Mouse (Mus musculus) urinary bladder, postnatal 14 days (tissue): ENCODE data around the gene Stx1b.
"Not testable (repeated sequence)": the region's sequence is repeated elsewhere in the genome, so short reads cannot be mapped to it uniquely, and the experiment has no call there.

ENCODE experiments used
- DNase-seq: peaks from one replicate; pipeline ENCODE4 v3.0.0; 2021; ENCODE audit warnings: low spot score

The Stx1b gene

DNA sequence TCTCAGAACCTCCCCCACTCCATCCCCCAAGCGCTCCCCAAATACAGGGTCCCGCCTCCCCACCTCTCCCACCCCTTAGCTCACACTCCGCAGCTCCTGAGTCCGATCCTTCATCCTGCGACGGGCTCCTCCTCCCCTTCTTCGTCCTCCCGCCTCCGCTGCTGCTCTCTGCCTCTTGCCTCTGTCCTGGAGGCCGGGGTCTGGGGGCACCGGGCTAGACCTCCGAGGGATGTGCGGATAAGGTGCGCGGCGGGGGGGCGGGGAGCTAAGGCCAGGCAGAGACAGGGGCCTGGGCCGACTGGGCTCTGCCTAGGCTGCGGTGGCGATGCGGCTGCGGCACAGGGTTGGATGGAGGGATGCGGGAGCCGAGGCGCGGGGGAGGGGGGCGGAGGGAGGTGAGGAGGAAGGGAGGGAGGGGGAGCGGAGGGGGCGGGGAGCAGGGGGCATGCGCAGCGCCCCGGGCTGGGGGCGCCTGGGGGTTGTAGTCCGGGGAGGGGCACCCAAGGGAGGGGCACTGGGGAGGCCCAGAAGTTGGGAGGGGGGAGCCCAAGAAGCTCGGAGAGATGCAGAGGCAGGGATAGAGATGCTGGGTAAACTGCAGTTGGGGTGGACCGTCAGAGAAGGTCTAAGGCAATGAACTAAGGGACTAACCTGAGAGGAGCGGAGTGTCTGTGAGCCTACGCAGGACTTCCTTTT lies at the start of gene Stx1b, which contains the start of gene Stx4a:
Gene Stx1b (minus strand): TSS at position 374 of the 696 bp plus-strand sequence.
Gene Stx4a (plus strand): TSS at position 119 of the 696 bp plus-strand sequence.
- no peak for DNase-seq

DNA sequence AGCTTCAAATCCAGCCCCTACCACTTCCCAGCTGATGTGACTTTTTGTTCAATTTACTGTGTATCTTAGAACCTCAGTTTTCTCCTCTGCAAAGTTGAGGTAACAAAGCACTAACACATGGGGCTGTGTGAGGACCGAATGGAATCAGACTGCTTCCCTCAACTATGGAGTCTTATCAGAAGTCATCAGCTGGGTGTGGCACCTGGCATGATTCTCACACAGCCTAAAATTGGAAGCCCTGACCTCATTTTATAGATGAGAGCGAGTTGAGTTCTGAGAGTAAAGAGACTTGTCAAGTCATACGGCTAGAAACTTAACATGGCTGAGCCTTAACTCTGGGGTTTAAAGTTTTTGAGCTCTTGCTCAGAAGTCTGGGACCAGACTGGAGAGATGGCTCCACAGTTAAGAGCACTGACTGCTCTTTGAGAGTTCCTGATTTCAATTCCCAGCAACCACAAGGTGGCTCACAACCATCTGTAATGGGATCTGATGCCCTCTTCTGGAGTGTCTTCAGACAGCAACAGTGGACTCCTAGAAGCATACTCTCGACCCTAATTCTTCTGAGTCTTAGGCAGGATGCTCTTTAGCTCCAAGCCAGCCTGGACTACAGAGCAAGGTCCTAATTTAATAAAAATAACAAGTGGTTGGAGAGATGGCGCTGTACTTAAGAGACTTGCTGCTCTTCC lies 45.9 kb upstream of the Stx1b start:
- DNase-seq: no peak

DNA sequence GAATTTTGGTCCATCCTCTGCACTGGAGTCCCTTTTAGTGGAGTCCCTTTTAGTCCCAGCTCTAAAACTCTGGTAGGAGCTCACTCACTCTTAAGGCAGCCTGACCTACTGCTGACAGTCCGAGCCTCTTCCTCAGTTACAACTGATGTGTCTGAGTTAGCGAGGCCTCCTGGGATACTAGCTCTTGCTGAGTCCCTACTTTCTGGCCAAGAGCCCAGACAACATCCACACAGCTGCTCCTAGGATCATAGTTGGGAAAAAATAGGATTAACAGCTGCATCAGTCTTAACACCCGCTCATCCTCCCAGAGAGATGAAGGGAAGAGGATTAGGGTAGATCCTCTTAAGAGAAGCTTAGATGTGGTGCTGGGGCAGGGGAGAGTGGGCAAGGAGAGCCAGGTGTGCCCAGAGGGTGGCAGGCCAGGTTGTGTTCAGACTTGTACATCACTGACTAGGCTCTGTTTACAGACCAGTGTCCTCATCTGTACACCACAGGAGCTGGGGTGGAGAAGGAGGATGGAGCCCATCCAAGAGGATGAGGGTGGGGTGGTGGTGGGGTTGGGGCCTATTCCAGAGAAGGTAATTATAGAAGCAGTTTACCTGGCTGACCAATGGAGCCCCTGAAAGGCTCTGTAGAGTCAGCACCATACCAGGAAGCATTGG lies 44.9 kb upstream of the Stx1b start:
- no peak for DNase-seq

DNA sequence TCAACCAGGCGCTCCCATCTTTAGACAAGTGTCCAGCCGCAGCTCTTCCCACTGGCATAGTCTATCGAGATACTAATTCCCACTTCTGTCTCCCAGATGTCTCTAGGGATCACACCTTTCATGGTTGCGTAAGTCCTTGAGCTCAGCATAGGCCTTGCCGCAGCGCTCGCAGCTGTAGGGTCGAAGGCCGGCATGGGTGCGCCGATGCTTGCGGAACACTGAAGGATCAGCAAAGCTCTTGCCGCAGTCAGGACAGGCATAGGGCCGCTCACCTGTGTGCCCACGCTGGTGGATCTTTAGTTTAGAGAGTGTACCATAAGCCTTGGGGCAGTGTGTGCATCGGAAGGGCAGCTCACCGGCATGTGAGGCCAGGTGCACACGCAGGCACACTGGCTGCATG lies 43.3 kb upstream of the Stx1b start:
- DNase-seq: no peak

DNA sequence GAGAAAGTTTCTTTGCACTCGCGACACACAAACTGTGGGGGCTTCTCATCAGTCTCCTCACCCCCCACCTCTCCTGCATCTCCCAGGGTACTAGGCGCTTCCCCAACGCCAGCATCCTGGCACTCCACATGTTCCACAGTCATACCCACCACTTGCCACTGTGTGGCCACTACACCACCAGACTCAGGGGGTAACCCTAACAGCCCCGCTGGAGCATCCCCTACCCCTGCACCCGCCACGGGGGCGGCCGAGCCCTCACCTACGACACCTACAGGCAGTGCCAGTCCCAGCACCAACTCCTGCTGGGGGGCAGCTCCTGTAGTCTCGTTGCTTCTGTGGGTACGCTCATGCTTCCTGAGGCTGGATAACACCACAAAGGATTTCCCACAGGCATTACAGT lies 42.1 kb upstream of the Stx1b start:
- no peak for DNase-seq

GRCm38 (mm10) chr7:127858258-127858657 lies 33.9 kb upstream of the Stx1b start:
- no peak for DNase-seq

DNA sequence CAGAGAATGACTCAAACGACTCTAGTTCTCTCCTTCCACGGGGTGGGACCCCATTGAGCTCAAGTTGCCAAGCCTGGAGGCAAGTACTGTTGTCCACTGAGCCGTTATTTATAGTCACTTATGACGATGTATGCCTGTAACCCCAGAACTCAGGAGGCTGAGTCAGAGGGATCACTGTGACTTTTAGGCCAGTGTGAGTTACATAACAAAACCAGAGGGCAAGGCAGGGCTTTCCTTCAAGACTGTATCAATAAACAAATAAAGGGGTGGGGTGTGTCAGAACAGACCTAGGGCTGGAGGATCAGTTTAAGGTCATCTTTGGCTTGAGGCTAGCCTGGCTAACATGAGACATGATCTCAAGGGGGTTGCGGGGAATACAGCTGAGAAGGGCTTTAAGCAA lies 26.6 kb upstream of the Stx1b start:
- no peak for DNase-seq

DNA sequence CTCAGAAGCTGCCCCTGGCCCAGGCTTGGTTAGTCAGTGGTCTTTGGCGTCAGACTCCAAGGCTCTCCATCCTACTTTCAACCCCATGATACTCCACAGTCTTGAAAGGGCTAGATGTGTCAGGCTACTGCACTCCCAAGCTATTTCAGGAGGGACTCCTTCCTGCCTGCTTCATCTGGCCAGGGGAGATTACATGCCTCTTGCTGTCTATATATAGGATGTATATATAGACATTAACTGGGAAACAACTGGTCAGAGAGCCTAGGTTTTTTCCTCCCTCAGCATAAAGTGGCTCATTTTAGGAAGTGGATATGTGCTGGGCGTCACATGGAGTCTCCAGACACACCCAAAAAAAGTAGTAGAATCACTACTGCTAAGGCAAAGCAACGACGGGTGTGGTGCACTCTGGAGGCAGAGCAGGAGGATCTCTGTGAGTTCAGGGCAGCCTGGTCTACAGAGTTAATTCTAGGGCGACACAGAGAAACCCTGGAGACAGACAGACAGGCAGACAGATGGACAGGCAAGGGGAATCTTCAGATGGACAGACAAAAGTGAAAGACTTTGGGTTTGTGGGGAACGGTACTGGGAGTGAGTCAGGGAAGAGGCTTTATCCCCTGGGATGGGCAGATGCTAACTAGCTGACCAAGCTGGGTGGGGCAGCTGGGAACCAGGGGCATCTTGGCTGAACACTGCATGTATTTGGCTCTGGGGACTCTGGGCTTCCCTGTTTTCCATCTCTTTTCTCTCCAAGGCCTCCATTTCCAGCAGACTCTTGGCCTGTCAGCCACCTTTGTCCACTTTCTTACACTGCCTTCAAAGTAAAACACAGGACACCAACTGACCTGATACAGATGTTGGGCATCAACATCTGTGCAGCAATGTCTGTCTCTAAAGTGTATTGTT lies 25.9 kb upstream of the Stx1b start:
- no peak for DNase-seq

DNA sequence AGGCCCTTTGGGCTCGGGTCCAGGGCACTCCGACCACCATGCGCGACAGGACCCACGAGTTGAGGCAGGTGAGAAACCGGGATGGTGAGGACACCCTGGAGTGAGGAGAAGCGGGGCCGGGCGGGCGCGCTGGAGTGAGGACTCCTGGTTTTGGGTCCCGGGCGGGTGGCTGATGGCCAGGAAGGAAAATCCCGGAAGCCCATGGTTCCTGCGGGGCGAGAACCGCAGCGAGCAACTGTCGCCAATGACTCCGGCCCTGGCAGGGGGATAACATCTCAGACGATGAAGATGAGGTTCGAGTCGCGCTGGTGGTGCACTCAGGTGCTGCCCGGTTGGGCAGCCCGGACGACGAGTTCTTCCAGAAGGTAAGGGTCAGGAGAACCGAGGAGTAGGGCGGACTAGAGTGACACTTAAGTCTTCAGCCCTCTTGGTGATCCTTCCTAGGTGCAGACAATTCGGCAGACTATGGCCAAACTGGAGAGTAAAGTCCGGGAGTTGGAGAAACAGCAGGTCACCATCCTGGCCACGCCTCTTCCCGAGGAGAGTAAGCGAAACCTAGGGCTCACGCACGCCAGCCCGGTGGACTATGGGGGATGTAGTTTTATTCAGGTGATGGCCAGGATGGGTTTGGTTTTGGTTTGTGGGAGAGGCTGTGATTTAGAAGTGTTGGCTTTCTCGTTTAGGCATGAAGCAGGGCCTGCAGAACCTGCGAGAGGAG lies 17.8 kb upstream of the Stx1b start:
- DNase-seq: peak; percentile 84

DNA sequence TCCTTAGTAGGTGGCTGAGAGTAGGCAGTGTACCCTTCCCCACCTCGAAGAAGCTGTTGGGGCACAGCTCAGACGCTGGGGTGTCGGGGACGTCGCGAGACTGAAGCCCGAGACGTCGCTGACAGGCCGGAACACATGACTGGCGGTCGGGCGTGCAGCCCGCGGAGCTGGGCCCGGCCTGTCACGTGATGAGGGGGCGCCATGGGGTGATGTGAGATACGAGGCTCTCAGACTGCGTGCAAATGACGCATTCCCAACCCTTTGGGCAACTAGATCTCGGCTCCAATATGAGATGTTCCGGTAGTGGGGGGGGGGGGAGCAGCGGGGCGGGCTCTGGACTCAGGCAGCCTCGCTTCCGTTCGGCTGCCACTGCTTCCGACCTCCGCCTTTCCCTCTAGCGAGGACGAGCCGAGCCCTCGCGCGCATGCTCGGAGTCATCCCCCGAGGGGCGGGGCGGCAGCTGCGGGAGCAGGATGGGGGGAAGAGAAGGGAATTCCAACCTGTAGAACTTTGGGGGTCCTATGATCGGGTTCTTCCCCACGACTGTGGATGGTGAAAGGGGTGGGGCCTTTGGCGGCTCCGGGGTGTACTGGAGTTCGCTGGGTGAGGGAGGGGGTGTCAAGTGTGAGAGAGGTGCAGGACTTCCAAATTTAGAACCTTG lies 17.1 kb upstream of the Stx1b start:
- DNase-seq: peak; percentile 93

- peak; percentile 45 for DNase-seq
Measured at GRCm38 (mm10) chr7:127840886-127841285, 16.5 kb upstream of the Stx1b start.

GRCm38 (mm10) chr7:127840031-127840430 lies 15.7 kb upstream of the Stx1b start:
- not testable (repeated sequence) for DNase-seq

GRCm38 (mm10) chr7:127837878-127838277 lies 13.5 kb upstream of the Stx1b start:
- DNase-seq: not testable (repeated sequence)

GRCm38 (mm10) chr7:127837473-127837872 lies 13.1 kb upstream of the Stx1b start:
- no peak for DNase-seq

GRCm38 (mm10) chr7:127835550-127835949 lies 11.2 kb upstream of the Stx1b start:
- no peak for DNase-seq

DNA sequence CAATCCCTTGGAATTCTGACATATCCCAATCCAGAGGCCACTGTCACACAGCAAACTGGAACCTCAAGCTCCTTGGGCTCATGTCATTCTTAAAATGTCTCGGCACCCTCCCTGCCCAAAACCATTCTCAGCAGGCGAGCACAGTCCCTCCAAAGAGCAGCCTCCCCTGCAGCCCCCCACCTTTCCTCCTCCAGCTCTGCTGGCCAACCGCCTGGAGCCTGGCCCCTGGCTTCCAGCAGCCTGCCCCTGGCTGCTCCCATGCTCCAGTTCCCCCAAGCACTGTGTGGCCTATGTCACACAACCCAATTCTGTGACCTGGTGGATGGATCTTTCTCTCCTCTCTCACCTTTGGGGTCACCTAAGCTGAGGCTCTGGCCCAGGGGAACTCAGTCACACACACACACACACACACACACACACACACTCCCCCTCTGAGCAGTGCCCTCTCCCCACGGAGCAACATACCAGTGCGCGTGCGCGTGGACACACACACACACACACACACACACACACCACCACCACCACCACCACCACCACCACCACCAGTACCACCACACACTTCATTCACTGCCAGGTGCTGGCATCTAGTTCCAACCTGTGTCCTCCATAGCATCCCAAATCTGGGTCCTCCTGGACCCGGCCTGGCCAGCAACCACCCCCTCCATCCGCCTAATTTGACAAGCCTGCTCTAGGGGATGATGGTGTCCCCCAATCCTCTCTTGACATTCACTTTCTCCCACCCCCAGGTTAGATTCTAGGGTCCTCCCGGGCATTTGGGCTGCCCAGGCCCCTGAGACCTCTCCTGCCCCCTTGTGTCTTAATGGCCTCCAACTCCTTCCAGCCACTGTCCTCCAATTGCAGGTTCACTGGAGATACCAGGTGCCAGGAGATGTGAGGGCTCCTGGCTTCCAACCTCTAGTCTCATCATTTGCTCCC lies 845 bp downstream of the Stx1b start:
- DNase-seq: no peak

DNA sequence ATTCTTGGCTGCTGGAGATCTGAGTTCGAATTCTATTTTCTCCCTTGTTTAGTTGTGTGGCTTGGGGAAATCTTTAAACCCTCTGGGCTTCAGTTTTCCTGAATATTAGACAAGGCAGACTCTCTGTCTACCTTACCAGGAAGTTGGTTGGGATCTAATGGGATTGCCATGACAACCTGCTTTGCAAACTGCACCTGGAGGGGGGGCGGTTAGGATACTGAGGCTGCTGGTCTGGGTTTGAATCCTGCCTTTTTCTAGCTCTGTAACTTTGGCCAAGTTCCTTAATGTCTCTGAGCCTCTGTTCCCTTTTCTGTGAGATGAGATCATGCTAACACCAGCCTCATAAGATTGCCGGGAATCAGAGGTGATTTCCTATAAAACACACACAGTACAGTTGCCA lies 1.9 kb downstream of the Stx1b start:
- DNase-seq: no peak

- no peak for DNase-seq
Measured at GRCm38 (mm10) chr7:127820836-127821509, 3.4 kb downstream of the Stx1b start.

DNA sequence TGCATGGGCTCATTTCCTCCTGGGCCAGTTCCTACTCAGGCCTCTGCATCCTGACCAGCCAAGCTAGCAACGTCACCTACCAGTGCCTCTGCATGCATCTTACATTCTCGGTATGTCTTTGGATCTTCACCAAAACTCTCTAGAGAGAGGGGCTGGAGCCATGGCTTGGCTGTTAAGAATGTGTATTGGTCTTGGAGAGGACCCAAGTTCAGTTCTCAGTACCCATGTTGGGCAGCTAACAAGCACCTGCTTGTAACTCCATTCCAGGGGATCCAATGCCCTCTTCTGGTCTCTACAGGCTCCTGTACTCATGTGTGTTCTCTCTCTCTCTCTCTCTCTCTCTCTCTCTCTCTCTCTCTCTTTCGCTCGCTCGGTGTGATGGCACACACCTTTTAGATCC lies 6.6 kb downstream of the Stx1b start:
- no peak for DNase-seq
